Mouse (Mus musculus): ENCODE data around the gene Snrpf.

DNA sequence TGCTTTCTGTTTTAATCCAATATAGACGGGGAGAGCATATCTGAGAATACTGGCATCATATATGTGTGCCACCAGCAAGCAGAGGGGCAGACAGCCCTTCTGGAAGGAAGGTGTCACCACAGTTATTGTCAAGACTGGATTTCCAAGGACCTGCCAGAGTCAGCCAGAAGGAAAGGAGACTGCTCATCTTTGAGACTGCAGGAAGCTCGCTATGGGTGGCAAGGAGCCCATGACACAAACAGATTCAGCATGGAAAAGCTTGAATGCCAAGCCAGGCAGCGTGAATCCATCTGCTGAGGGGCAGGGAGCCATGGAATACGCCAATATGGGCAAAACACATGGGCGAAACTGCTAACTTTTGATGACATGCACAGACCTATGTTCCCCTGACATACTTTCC, 44.1 kb upstream of the Snrpf start:
- TF ChIP-seq CTCF (IDR thresholded peaks at IDR 0.05; ENCODE audit: low read depth, low read length) (no peak), POLR2A (IDR thresholded peaks at IDR 0.05; ENCODE audit: extremely low read depth, insufficient read depth, low read length) (no peak)

Measured in liver, adult 2 months (tissue).